Mouse (Mus musculus) heart, embryonic 15.5 days (tissue): ENCODE data around the gene Ccer1. TPM values are rescaled to one million over a fixed set of nuclear protein-coding genes. Genes with fewer than 3 reads are reported as not detected.
"Not testable (repeated sequence)": the region's sequence is repeated elsewhere in the genome, so short reads cannot be mapped to it uniquely, and the experiment has no call there.

ENCODE experiments used
- ATAC-seq: fragments of 200-750 bp; cut with Nextera tagmentation; replicated peaks from 2 replicates; pipeline ENCODE4 v1.8.0; 2017; ENCODE audit warnings: low read depth, moderate TSS enrichment; ENCODE audit not compliant: insufficient number of reproducible peaks, insufficient read depth, low FRiP score
- H3K27ac ChIP-seq: fragments of 300-500 bp; sonication (generic); 2 replicates; pipeline ENCODE4 v1.5.1; 2015; ENCODE audit warnings: mild to moderate bottlenecking, inconsistent platforms
- H3K27me3 ChIP-seq: fragments of 300-500 bp; sonication (generic); 2 replicates; pipeline ENCODE4 v1.6.1; 2015; ENCODE audit warnings: inconsistent platforms
- H3K36me3 ChIP-seq: fragments of 300-500 bp; sonication (generic); 2 replicates; pipeline ENCODE4 v1.6.1; 2015; ENCODE audit warnings: mild to moderate bottlenecking, inconsistent platforms
- H3K4me1 ChIP-seq: fragments of 300-500 bp; sonication (generic); replicated peaks from 2 replicates; pipeline ENCODE4 v1.6.1; 2015; ENCODE audit warnings: inconsistent platforms
- H3K4me2 ChIP-seq: fragments of 300-500 bp; sonication (generic); 2 replicates; pipeline ENCODE4 v1.6.1; 2015; ENCODE audit warnings: inconsistent platforms, mild to moderate bottlenecking, moderate library complexity
- H3K4me3 ChIP-seq: fragments of 300-500 bp; sonication (generic); 2 replicates; pipeline ENCODE4 v1.5.1; 2015; ENCODE audit warnings: mild to moderate bottlenecking, inconsistent platforms
- H3K9ac ChIP-seq: fragments of 300-500 bp; sonication (generic); 2 replicates; pipeline ENCODE4 v1.6.1; 2015; ENCODE audit warnings: mild to moderate bottlenecking, inconsistent platforms
- H3K9me3 ChIP-seq: fragments of 300-500 bp; sonication (generic); replicated peaks from 2 replicates; pipeline ENCODE4 v1.6.1; 2016; ENCODE audit warnings: inconsistent platforms
- WGBS: fragments of 180-500 bp; shearing (Covaris S2); methylation state at CpG from one replicate; pipeline ENCODE4 v1.1.7; 2015; ENCODE audit warnings: mixed read lengths; 5-methylcytosine and 5-hydroxymethylcytosine counted together
- polyA plus RNA-seq: library from polyadenylated mRNA; unstranded; fragments of >200 nt; fragmentation: Nextera tagmentation; extraction: Ambion mirVana; gene quantifications from 2 replicates; pipeline ENCODE4 v1.2.1, GENCODE M21; 2015

Ccer1 gene
- polyA plus RNA-seq, 1 experiment from 2014 or later, result not detected

GRCm38 (mm10) chr10:97704562-97704961 is 11.7 kb downstream of the Ccer1 start:
- Histone ChIP-seq H3K9me3 (no peaks in the 10 kb centered on the region), H3K9ac (no peak overlapping the region), H3K27ac (no peak overlapping the region), H3K27me3 (no peaks in the 10 kb centered on the region), H3K36me3 (no peaks in the 10 kb centered on the region), H3K4me2 (no peak overlapping the region), H3K4me1 (no peaks in the 10 kb centered on the region), H3K4me3 (no peak overlapping the region)
- no peak for ATAC-seq
- 44% methylated on average over 1 of the region's 1 CpGs for WGBS

DNA sequence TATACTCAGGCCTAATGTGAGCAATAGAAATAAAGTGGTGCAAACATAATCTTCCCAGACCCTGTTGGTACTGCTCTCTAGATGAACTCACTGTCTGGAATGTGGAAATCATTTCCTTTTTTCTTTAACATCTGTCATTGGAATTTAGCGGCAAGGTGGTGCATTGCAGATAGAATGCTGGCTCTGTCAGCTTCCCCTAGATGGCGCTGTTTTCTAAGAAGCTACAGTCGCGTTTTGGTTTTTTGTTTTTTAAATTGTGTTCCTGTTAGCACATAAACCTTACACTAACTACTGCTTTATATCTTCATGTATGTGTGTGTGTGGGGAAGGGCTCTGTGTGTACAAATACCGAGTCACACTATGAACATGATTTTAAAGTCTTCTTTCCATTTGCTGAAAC is 19.8 kb downstream of the Ccer1 start:
- Histone ChIP-seq H3K9ac (no peak overlapping the region), H3K9me3 (no peaks in the 10 kb centered on the region), H3K27me3 (no peaks in the 10 kb centered on the region), H3K4me1 (peaks cover 11% of the 10 kb centered on the region), H3K27ac (no peak overlapping the region), H3K4me2 (no peak overlapping the region), H3K36me3 (no peaks in the 10 kb centered on the region), H3K4me3 (no peak overlapping the region)
- 2% methylated on average over 5 of the region's 5 CpGs for WGBS
- no peak for ATAC-seq

GRCm38 (mm10) chr10:97714584-97714983 is 21.7 kb downstream of the Ccer1 start:
- H3K36me3 ChIP-seq, result no peaks in the 10 kb centered on the region
- no peak overlapping the region for H3K27ac ChIP-seq
- ATAC-seq, result no peak
- H3K27me3 ChIP-seq, result no peaks in the 10 kb centered on the region
- H3K9ac ChIP-seq, result no peak overlapping the region
- no peaks in the 10 kb centered on the region for H3K9me3 ChIP-seq
- WGBS, result 56% methylated on average over 4 of the region's 4 CpGs
- H3K4me1 ChIP-seq, result peaks cover 11% of the 10 kb centered on the region
- H3K4me3 ChIP-seq, result no peak overlapping the region
- 0 out of 2 replicates have a peak overlapping the region, but pooled peaks have one; percentile 1 for H3K4me2 ChIP-seq

DNA sequence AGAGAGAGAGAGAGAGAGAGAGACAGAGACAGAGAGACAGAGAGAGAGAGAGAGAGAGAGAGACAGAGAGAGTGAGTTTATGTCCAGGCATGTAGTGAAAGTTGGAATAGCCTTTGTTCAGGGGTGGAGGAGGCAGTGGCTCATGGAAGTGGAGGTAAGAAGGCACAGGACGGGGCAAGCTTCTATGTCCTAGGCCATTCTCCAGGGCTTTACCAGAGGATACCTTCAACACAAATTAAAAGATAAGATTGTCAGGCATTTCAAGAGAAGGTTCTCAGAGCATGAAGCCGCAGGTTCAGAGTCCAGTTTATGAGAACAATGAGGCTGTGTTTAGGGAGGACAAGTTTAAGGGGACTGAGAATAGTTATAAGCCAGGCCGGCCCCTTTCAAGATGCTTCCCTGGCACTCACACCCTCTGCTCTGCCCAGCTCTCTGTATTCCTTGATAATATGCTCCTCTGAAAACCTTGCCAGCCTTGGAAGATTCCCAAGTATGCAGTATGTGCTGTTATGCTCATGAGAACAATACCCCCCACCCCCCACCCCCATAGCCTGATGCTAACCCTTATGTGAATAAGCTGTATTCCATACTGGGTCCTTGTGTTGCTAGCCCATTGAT is 22.5 kb downstream of the Ccer1 start:
- H3K9ac ChIP-seq, result no peak overlapping the region

GRCm38 (mm10) chr10:97717233-97717632 is 24.4 kb downstream of the Ccer1 start:
- ATAC-seq, result no peak
- no peaks in the 10 kb centered on the region for H3K27me3 ChIP-seq
- H3K36me3 ChIP-seq, result no peaks in the 10 kb centered on the region
- 87% methylated on average over 1 of the region's 1 CpGs for WGBS
- H3K4me1 ChIP-seq, result peaks cover 11% of the 10 kb centered on the region
- no peak overlapping the region for H3K4me3 ChIP-seq
- no peaks in the 10 kb centered on the region for H3K9me3 ChIP-seq
- no peak overlapping the region for H3K27ac ChIP-seq
- no peak overlapping the region for H3K4me2 ChIP-seq
- no peak overlapping the region for H3K9ac ChIP-seq

More for the DNA sequence above, 22.5 kb downstream of the Ccer1 start:
- no peaks in the 10 kb centered on the region for H3K27me3 ChIP-seq
- H3K36me3 ChIP-seq, result no peaks in the 10 kb centered on the region
- no peak overlapping the region for H3K27ac ChIP-seq
- ATAC-seq, result no peak
- peaks cover 11% of the 10 kb centered on the region for H3K4me1 ChIP-seq
- H3K4me3 ChIP-seq, result no peak overlapping the region
- H3K4me2 ChIP-seq, result no peak overlapping the region
- 65% methylated on average over 3 of the region's 3 CpGs for WGBS
- no peaks in the 10 kb centered on the region for H3K9me3 ChIP-seq

GRCm38 (mm10) chr10:97718021-97718420 is 25.2 kb downstream of the Ccer1 start:
- Histone ChIP-seq H3K27me3 (no peaks in the 10 kb centered on the region), H3K4me1 (peaks cover 11% of the 10 kb centered on the region), H3K4me3 (no peak overlapping the region), H3K27ac (no peak overlapping the region), H3K9ac (no peak overlapping the region), H3K36me3 (no peaks in the 10 kb centered on the region), H3K4me2 (no peak overlapping the region), H3K9me3 (no peaks in the 10 kb centered on the region)
- no peak for ATAC-seq
- 73% methylated on average over 2 of the region's 2 CpGs for WGBS

DNA sequence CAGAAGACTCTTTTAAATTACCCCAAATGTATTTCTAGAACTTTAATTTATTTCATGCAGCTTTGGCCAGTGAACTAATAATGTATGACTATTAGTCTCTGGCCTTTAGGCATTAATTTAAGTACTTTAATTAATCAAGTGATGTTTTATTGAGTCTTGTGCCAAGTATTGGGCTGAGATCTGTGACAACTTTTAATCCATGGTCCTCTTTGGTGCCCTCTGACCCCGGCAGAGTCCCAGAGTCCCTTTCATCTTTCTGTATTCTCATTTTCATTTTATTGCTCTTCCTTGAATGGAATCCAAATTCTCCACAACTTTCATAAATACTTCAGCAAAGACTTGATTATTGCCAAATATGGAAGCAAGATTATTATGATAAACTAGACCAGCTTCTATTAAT is 27.8 kb downstream of the Ccer1 start:
- Histone ChIP-seq H3K9ac (no peak overlapping the region), H3K27ac (no peak overlapping the region), H3K4me1 (no peaks in the 10 kb centered on the region), H3K36me3 (no peaks in the 10 kb centered on the region), H3K4me3 (no peak overlapping the region), H3K4me2 (no peak overlapping the region), H3K27me3 (no peaks in the 10 kb centered on the region), H3K9me3 (no peaks in the 10 kb centered on the region)
- ATAC-seq, result no peak
- 81% methylated on average over 1 of the region's 1 CpGs for WGBS

DNA sequence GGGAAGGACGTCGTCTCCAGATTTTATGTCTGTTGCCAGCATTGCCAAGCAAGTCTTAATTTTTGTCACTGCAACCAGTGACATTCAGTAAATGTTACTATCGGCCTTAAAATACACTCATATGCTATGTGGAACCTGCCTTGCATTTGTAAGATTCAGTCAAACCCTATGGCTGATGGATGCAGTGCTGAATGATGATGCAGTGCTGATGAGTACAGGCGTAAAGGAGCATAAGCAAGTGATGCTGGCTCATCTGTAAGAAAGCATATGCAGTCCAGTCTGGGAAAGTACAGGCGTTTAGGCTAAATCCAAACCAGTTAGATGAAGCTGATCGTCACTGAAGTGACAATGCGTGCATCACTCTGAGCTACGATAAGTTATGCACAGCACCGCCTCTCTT is 29.9 kb downstream of the Ccer1 start:
- WGBS, result 90% methylated on average over 9 of the region's 9 CpGs
- Histone ChIP-seq H3K27ac (no peak overlapping the region), H3K4me3 (no peak overlapping the region), H3K9ac (no peak overlapping the region), H3K4me1 (no peaks in the 10 kb centered on the region), H3K9me3 (no peaks in the 10 kb centered on the region), H3K4me2 (no peak overlapping the region), H3K36me3 (no peaks in the 10 kb centered on the region), H3K27me3 (no peaks in the 10 kb centered on the region)
- no peak for ATAC-seq

GRCm38 (mm10) chr10:97725929-97726328 is 33.1 kb downstream of the Ccer1 start:
- no peak overlapping the region for H3K4me3 ChIP-seq

DNA sequence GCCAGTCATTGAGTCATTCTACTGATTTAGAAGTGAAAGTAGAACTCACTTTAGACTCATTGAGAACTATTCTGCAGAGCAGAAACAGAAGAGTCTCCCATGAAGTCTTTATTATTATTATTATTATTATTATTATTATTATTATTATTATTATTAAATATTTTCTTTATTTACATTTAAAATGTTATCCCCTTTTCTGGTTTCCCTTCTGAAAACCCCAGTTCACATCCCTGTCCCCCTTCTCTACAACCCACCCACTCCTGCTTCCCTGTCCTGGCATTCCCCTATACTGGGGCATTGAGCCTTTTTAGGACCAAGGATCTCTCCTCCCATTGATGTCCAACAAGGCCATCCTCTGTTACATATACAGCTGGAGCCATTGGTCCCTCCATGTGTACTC is 33.8 kb downstream of the Ccer1 start, which contains the start of gene C030005K15Rik:
Gene C030005K15Rik (minus strand): TSS at position 101 of the 400 bp plus-strand sequence.
- not testable (repeated sequence) for H3K27me3 ChIP-seq, ATAC-seq, H3K4me1 ChIP-seq, H3K9me3 ChIP-seq, H3K36me3 ChIP-seq, H3K4me2 ChIP-seq, H3K4me3 ChIP-seq, H3K27ac ChIP-seq, H3K9ac ChIP-seq

More at GRCm38 (mm10) chr10:97725929-97726328, 33.1 kb downstream of the Ccer1 start:
- H3K36me3 ChIP-seq, result no peaks in the 10 kb centered on the region
- WGBS, result 39% methylated on average over 1 of the region's 1 CpGs
- no peak overlapping the region for H3K4me2 ChIP-seq
- H3K27me3 ChIP-seq, result no peaks in the 10 kb centered on the region
- no peak overlapping the region for H3K9ac ChIP-seq
- no peaks in the 10 kb centered on the region for H3K4me1 ChIP-seq
- H3K27ac ChIP-seq, result no peak overlapping the region
- no peak for ATAC-seq
- no peaks in the 10 kb centered on the region for H3K9me3 ChIP-seq
